Mouse (Mus musculus): ENCODE measurements at regions not wholly inside any gene's neighbourhood (a gene's known extent, or its start where the extent isn't known, plus 50 kb on each side); places are given as distances from the start of the nearest gene placed in this dataset.

- TF ChIP-seq CTCF (IDR thresholded peaks at IDR 0.05; ENCODE audit: low read depth, low read length) = no peak
- no peak for TF ChIP-seq POLR2A (IDR thresholded peaks at IDR 0.05; ENCODE audit: extremely low read depth, insufficient read depth, low read length)
Measured at GRCm38 (mm10) chr14:46223008-46223407, 156.2 kb upstream of the Gm15217 start.
